In genomic region chr17:47248053-47248452, GRCm38 (mm10) we compare ENCODE assay signal across 15 mouse cellular contexts.
DNase-seq lines count a peak whose midpoint lies in the region; ATAC-seq and TF ChIP-seq lines count a peak whose summit lies in the region.
"Had no signal": no experiment of that assay in that cellular context is flagged by ENCODE, and none has a peak within 500 bp of the region (broad histone marks: within the 10 kb centered on the region; RNA-seq: fewer than 3 reads in every experiment).

No protein-coding gene starts in this region.

- DNase-seq in forebrain, postnatal 0 days: no peak
- DNase-seq in forebrain, embryonic 11.5 days (ENCODE audit: low spot score): no peak
- DNase-seq in left cerebral cortex, postnatal 36 days (ENCODE audit: low spot score in 2 of 2): peak; percentile 19 to 47
- no peak for DNase-seq in left cerebral cortex, adult 2 months (ENCODE audit: extremely low spot score in 1 of 2, low spot score in 2 of 2)
- peak; percentile 19 for DNase-seq in gastrocnemius, postnatal 10 days
- DNase-seq in lung, postnatal 25 days (ENCODE audit: low spot score): peak; percentile 31
- no peak for DNase-seq in kidney, adult 9 months
- DNase-seq: B cell, adult 2 months; cerebellum, adult 9-10 months; thymus, adult 18-20 months had no signal

- H3K36me3 ChIP-seq in forebrain, postnatal 0 days (ENCODE audit: insufficient read depth): 0 out of 2 replicates have a peak, but pooled peaks cover 7% of the 10 kb centered on the region
- no peaks in the 10 kb centered on the region; the same call in 1 of the 2 replicates for H3K36me3 ChIP-seq in forebrain, embryonic 11.5 days (ENCODE audit: control insufficient read depth, insufficient read depth, low read length)

- no peak for TF ChIP-seq CTCF in forebrain, postnatal 0 days (IDR thresholded peaks at IDR 0.05; ENCODE audit: low read depth)
- TF ChIP-seq CTCF in left cerebral cortex, adult 2 months (IDR thresholded peaks at IDR 0.05): no peak

- no peak overlapping the region for H3K27ac ChIP-seq in forebrain, postnatal 0 days (ENCODE audit: low read depth, low read length)
- no peak overlapping the region for H3K27ac ChIP-seq in forebrain, embryonic 11.5 days (ENCODE audit: low read depth, low read length)
- no peak overlapping the region for H3K27ac ChIP-seq in left cerebral cortex, adult 2 months
- H3K27ac ChIP-seq: embryonic facial prominence, embryonic 12.5 days; hindbrain, embryonic 10.5 days; neural tube, embryonic 15.5 days had no signal

- no peak overlapping the region for H3K9ac ChIP-seq in forebrain, postnatal 0 days
- no peak overlapping the region for H3K9ac ChIP-seq in forebrain, embryonic 11.5 days (ENCODE audit: low read length)
- H3K9ac ChIP-seq: embryonic facial prominence, embryonic 12.5 days; neural tube, embryonic 15.5 days had no signal

- no peak overlapping the region for H3K4me3 ChIP-seq in forebrain, postnatal 0 days (ENCODE audit: low read depth, low read length)
- H3K4me3 ChIP-seq in forebrain, embryonic 11.5 days (ENCODE audit: low read depth, low read length): no peak overlapping the region
- no peak overlapping the region for H3K4me3 ChIP-seq in left cerebral cortex, adult 2 months
- H3K4me3 ChIP-seq: embryonic facial prominence, embryonic 12.5 days; hindbrain, embryonic 10.5 days; neural tube, embryonic 15.5 days had no signal

- no peaks in the 10 kb centered on the region for H3K27me3 ChIP-seq in forebrain, postnatal 0 days (ENCODE audit: insufficient read depth, low read length)
- no peaks in the 10 kb centered on the region for H3K27me3 ChIP-seq in forebrain, embryonic 11.5 days (ENCODE audit: control insufficient read depth, insufficient read depth, low read length)
- H3K27me3 ChIP-seq: embryonic facial prominence, embryonic 12.5 days; neural tube, embryonic 15.5 days had no signal

- no peaks in the 10 kb centered on the region for H3K4me1 ChIP-seq in forebrain, postnatal 0 days (ENCODE audit: insufficient read depth)
- no peaks in the 10 kb centered on the region for H3K4me1 ChIP-seq in forebrain, embryonic 11.5 days (replicated peaks; ENCODE audit: control insufficient read depth, insufficient read depth, low read length)

- WGBS in forebrain, postnatal 0 days: 51% methylated on average over 3 of the region's 3 CpGs
- 92% methylated on average over 3 of the region's 3 CpGs for WGBS in forebrain, embryonic 11.5 days

- H3K9me3 ChIP-seq in forebrain, postnatal 0 days (ENCODE audit: low read length): no peaks in the 10 kb centered on the region
- no peaks in the 10 kb centered on the region for H3K9me3 ChIP-seq in forebrain, embryonic 11.5 days (ENCODE audit: control insufficient read depth, low read length)
- H3K9me3 ChIP-seq: embryonic facial prominence, embryonic 12.5 days; hindbrain, embryonic 10.5 days; neural tube, embryonic 15.5 days had no signal

- ATAC-seq in forebrain, postnatal 0 days: peak; percentile 23; the same call in 1 of the 2 replicates
- no peak for ATAC-seq in forebrain, embryonic 11.5 days (replicated peaks; ENCODE audit: low FRiP score)
- no peak for ATAC-seq in CD4-positive, CD25-positive, alpha-beta regulatory T cell, adult 4 months
- ATAC-seq: midbrain, embryonic 16.5 days had no signal

- intact Hi-C loops in left cerebral cortex, postnatal 36 days (cut with DNase I): no loop called here
- intact Hi-C loops in left cerebral cortex, adult 2 months (cut with DNase I): no loop called here

- H3K4me2 ChIP-seq in forebrain, postnatal 0 days (ENCODE audit: low read depth): no peak overlapping the region
- no peak overlapping the region for H3K4me2 ChIP-seq in forebrain, embryonic 11.5 days (ENCODE audit: low read depth, low read length, severe bottlenecking)
- H3K4me2 ChIP-seq: embryonic facial prominence, embryonic 12.5 days; neural tube, embryonic 15.5 days had no signal

Comparison
In these comparisons a context has a peak if more than half of its experiments do, and no peak if none do; other contexts are left out.
1. DNase-seq: peak in left cerebral cortex, postnatal 36 days (2 of 2), gastrocnemius, postnatal 10 days (single experiment) and lung, postnatal 25 days (single experiment); none in forebrain, postnatal 0 days (single experiment), forebrain, embryonic 11.5 days (single experiment), left cerebral cortex, adult 2 months (0 of 2) and kidney, adult 9 months (single experiment).